Mouse (Mus musculus): ENCODE results near the gene Paqr5. TPM values are rescaled to one million over a fixed set of nuclear protein-coding genes. Genes with fewer than 3 reads are reported as not detected.

Paqr5 gene
- polyA plus RNA-seq (2015; fragmentation: Nextera tagmentation; extraction: Ambion mirVana): 2.1 and 2.8 TPM in 2 replicates

DNA sequence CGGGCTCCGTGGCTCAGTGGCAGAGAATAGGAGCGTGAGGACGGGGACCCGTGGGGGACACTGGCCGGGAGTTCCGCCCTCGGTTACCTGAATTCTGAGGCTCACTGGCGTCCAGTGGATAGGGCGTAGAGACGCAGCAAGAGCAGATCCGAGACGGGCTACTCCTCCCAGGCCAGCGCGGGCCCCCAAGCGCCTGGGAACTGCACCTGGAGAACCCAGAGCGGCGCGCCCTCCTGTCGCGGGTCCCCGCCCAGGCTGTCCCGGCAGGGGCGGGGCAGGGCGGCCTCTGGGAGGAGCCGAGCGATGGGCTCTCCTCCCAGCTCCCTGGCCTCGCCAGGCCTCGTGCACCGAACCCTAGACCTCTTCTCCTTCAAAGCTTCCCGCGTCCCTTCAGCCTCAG, at the start of gene Paqr5:
Gene Paqr5, minus strand, starts transcription at position 257 of the 400 bp plus-strand sequence.
- no peaks in the 10 kb centered on the region for H3K9me3 ChIP-seq
- H3K4me2 ChIP-seq (replicated peaks): peak within 1 kb of the TSS; percentile 78
- H3K27ac ChIP-seq: no peak within 1 kb of the TSS
- peak within 1 kb of the TSS; percentile 46 for H3K4me3 ChIP-seq
- H3K9ac ChIP-seq: peak within 1 kb of the TSS; percentile 57
- no peaks in the 10 kb centered on the region for H3K36me3 ChIP-seq
- peak; percentile 73; the same call in 1 of the 2 replicates for ATAC-seq (ENCODE audit: low FRiP score, low read depth)
- WGBS: under 1% methylated on average over 32 of the region's 32 CpGs
- H3K27me3 ChIP-seq: peaks cover 43% of the 10 kb centered on the region
- peaks cover 21% of the 10 kb centered on the region for H3K4me1 ChIP-seq

DNA sequence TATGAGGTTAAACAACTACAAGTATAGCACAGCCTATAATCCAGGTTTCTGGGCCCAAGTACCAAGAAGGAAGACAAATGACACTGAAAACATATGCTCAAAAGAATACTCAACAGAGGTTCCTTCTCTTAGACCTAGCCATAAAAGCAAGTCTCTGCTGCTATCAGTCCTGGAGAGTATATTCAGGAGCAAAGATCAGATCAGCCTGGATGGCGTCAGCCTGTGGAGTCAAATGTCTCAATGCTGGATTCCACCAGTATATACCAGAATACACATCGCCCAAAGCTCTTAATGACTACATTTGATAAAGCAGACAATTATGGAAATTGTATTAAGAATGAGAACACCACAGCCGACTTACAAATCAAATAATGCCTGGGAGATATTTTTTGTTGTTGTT, 35.6 kb upstream of the Paqr5 start:
- H3K4me1 ChIP-seq: no peaks in the 10 kb centered on the region
- ATAC-seq (ENCODE audit: low FRiP score, low read depth): no peak
- no peaks in the 10 kb centered on the region for H3K27me3 ChIP-seq
- no peak overlapping the region for H3K9ac ChIP-seq
- no peak overlapping the region for H3K4me2 ChIP-seq (replicated peaks)
- peaks cover 12% of the 10 kb centered on the region; the same call in 1 of the 2 replicates for H3K36me3 ChIP-seq
- 89% methylated on average over 3 of the region's 3 CpGs for WGBS
- H3K27ac ChIP-seq: no peak overlapping the region
- H3K4me3 ChIP-seq: no peak overlapping the region
- no peaks in the 10 kb centered on the region for H3K9me3 ChIP-seq

DNA sequence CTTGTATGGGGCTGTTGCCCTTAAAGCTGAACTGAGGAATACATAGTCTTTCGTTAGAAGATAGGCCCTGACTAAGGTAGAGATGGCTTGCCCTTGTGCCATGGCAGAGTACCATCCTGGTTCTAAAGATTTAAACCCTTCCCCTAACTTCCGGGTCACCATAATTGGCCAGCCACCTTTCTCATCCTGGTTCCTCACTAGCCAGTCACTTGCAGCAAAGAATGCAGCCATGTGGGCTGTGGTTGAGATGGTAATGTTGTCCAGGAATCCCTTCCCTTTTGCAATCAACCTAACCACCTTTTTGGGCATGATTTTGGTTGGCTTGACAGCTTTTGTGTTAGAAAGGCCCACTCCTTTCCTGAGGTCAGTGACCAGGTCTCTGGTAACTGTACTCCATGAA, 33.8 kb upstream of the Paqr5 start:
- 87% methylated on average over 2 of the region's 2 CpGs for WGBS

DNA sequence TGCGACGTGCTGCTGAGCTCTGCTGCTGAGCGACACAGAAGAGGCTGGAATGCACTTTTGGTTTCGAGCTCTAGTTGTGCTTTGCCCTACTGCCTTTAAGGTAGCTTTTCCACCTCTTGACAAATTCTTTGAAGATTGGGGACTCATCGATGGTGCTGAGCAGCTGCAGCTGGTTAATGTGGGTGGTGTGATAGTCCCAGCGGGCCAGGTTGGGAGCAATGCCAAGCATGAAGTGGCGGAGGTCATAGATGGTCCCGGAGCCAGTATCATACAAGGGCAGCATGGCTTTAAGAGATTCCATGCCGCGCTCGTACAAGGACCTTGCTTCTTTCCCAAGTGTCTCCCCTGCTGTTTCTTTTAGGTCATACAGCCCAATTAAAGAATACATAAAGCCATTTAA, 33.3 kb upstream of the Paqr5 start:
- Histone ChIP-seq H3K4me3 (no peak overlapping the region), H3K9me3 (no peaks in the 10 kb centered on the region), H3K9ac (no peak overlapping the region), H3K4me2 (replicated peaks) (no peak overlapping the region), H3K36me3 (peaks cover 16% of the 10 kb centered on the region; the same call in 1 of the 2 replicates), H3K27me3 (no peaks in the 10 kb centered on the region), H3K4me1 (0 out of 2 replicates have a peak, but pooled peaks cover 4% of the 10 kb centered on the region), H3K27ac (no peak overlapping the region)
- ATAC-seq (ENCODE audit: low FRiP score, low read depth): no peak
- WGBS: 81% methylated on average over 11 of the region's 11 CpGs

More for the DNA sequence above, 33.8 kb upstream of the Paqr5 start:
- Histone ChIP-seq H3K4me3 (no peak overlapping the region), H3K4me1 (0 out of 2 replicates have a peak, but pooled peaks cover 4% of the 10 kb centered on the region), H3K9me3 (no peaks in the 10 kb centered on the region), H3K9ac (no peak overlapping the region), H3K27me3 (no peaks in the 10 kb centered on the region), H3K36me3 (peaks cover 16% of the 10 kb centered on the region; the same call in 1 of the 2 replicates), H3K4me2 (replicated peaks) (no peak overlapping the region), H3K27ac (no peak overlapping the region)
- ATAC-seq (ENCODE audit: low FRiP score, low read depth): no peak

DNA sequence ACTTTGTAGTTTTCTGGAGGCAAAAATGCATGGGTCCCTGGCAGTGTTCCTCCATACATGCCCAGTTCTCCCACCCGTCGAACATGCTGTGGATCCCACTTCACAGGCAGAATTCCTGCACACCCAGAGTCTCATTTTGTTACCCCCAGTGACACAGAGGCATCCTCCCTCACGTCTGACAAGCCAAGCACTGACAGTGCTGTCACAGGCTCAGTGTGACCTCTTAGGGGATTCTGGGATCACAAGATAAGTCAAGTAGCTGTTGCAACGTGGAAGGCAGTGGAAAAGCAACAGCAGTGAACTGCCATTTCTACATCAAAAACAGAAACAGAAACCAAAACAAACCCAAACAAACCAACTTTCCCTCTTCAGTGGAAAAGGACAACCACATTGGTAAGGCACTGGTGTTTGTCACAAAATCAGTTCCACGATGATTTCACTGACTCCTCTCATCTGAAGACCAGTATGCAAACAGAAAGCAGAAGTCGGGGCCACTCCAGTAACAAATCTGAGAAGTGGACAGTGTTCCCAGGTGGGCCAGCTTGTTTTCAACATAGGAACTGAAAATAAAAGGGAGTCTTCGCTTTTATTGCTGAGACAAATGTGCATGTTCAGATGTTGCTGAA, 31.3 kb upstream of the Paqr5 start:
- ATAC-seq (ENCODE audit: low FRiP score, low read depth): no peak
- Histone ChIP-seq H3K27ac (no peak overlapping the region), H3K9ac (no peak overlapping the region), H3K4me3 (no peak overlapping the region), H3K4me2 (replicated peaks) (no peak overlapping the region), H3K27me3 (no peaks in the 10 kb centered on the region), H3K9me3 (no peaks in the 10 kb centered on the region), H3K4me1 (0 out of 2 replicates have a peak, but pooled peaks cover 4% of the 10 kb centered on the region), H3K36me3 (peaks cover 16% of the 10 kb centered on the region; the same call in 1 of the 2 replicates)
- 77% methylated on average over 7 of the region's 7 CpGs for WGBS

- ATAC-seq (ENCODE audit: low FRiP score, low read depth): no peak
- 83% methylated on average over 2 of the region's 2 CpGs for WGBS
- Histone ChIP-seq H3K4me3 (no peak overlapping the region), H3K9me3 (no peaks in the 10 kb centered on the region), H3K9ac (no peak overlapping the region), H3K27me3 (no peaks in the 10 kb centered on the region), H3K4me1 (0 out of 2 replicates have a peak, but pooled peaks cover 12% of the 10 kb centered on the region), H3K4me2 (replicated peaks) (no peak overlapping the region), H3K36me3 (peaks cover 16% of the 10 kb centered on the region; the same call in 1 of the 2 replicates), H3K27ac (no peak overlapping the region)
Measured at GRCm38 (mm10) chr9:62056206-62056605, 29.6 kb upstream of the Paqr5 start.

GRCm38 (mm10) chr9:62050801-62051200, 24.1 kb upstream of the Paqr5 start:
- Histone ChIP-seq H3K9ac (no peak overlapping the region), H3K27me3 (no peaks in the 10 kb centered on the region), H3K4me2 (replicated peaks) (no peak overlapping the region), H3K27ac (no peak overlapping the region), H3K4me1 (0 out of 2 replicates have a peak, but pooled peaks cover 8% of the 10 kb centered on the region), H3K36me3 (no peaks in the 10 kb centered on the region), H3K9me3 (no peaks in the 10 kb centered on the region), H3K4me3 (no peak overlapping the region)
- ATAC-seq (ENCODE audit: low FRiP score, low read depth): no peak
- WGBS: 55% methylated on average over 4 of the region's 4 CpGs

DNA sequence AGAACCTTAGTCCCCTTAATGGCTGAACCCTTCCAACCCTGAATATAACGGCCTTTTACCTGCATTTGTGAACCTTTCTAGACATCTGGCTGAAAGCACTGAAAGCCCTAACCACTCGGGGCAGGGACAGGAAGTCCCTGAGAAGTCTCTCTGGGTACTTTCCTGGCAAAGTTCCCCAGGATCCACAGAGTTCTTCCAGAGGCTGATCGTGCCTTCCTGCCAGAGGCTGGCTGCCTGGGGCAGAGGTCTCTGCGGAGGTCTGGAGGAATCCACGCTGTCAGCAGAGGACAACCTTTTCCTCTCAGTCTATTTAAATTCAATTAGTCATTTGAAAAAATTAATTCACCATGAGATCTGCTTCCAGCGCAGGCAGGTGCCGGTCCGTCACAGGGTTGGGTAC, 22.5 kb upstream of the Paqr5 start:
- no peaks in the 10 kb centered on the region for H3K9me3 ChIP-seq
- H3K27me3 ChIP-seq: no peaks in the 10 kb centered on the region
- no peak overlapping the region for H3K4me2 ChIP-seq (replicated peaks)
- H3K9ac ChIP-seq: no peak overlapping the region
- WGBS: 71% methylated on average over 8 of the region's 8 CpGs
- no peaks in the 10 kb centered on the region for H3K36me3 ChIP-seq
- 0 out of 2 replicates have a peak, but pooled peaks cover 8% of the 10 kb centered on the region for H3K4me1 ChIP-seq
- no peak for ATAC-seq (ENCODE audit: low FRiP score, low read depth)
- no peak overlapping the region for H3K4me3 ChIP-seq
- H3K27ac ChIP-seq: no peak overlapping the region

- H3K27me3 ChIP-seq: no peaks in the 10 kb centered on the region
- no peaks in the 10 kb centered on the region for H3K9me3 ChIP-seq
- H3K27ac ChIP-seq: no peak overlapping the region
- 85% methylated on average over 3 of the region's 3 CpGs for WGBS
- no peak overlapping the region for H3K9ac ChIP-seq
- no peaks in the 10 kb centered on the region for H3K4me1 ChIP-seq
- H3K36me3 ChIP-seq: no peaks in the 10 kb centered on the region
- ATAC-seq (ENCODE audit: low FRiP score, low read depth): no peak
- H3K4me2 ChIP-seq (replicated peaks): no peak overlapping the region
- H3K4me3 ChIP-seq: no peak overlapping the region
Measured at GRCm38 (mm10) chr9:62042167-62042566, 15.5 kb upstream of the Paqr5 start.

GRCm38 (mm10) chr9:62040008-62040608, 13.5 kb upstream of the Paqr5 start:
- H3K9me3 ChIP-seq: no peaks in the 10 kb centered on the region
- peak overlapping the region; percentile 18; the same call in 1 of the 2 replicates for H3K4me3 ChIP-seq
- ATAC-seq (ENCODE audit: low FRiP score, low read depth): peak; percentile 77
- H3K27ac ChIP-seq: no peak overlapping the region
- no peaks in the 10 kb centered on the region for H3K4me1 ChIP-seq
- no peak overlapping the region for H3K9ac ChIP-seq
- peak overlapping the region; percentile 49 for H3K4me2 ChIP-seq (replicated peaks)
- WGBS: 7% methylated on average over 20 of the region's 20 CpGs
- no peaks in the 10 kb centered on the region for H3K27me3 ChIP-seq
- H3K36me3 ChIP-seq: no peaks in the 10 kb centered on the region

DNA sequence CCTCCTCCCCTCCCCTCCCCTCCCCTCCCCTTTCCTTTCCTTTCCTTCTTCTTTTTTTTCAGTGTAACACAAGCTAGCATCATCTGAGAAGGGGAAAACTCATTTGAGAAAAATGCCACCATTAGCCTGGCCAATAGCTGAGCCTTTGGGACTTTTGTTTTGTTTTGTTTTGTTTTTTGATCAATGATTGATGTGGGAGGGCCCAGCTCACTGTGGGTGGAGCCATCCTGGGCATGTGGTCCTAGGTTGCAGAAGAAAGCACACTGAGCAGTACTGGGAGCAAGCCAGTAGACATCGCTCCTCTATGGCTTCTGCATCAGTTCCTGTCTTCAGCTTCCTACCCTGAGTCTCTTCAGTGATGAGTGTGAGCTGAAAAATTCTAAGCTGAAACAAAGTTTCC, 9.2 kb upstream of the Paqr5 start:
- Histone ChIP-seq H3K4me3 (no peak overlapping the region), H3K27me3 (no peaks in the 10 kb centered on the region), H3K4me1 (no peaks in the 10 kb centered on the region), H3K36me3 (no peaks in the 10 kb centered on the region), H3K9me3 (no peaks in the 10 kb centered on the region), H3K4me2 (replicated peaks) (no peak overlapping the region), H3K9ac (no peak overlapping the region), H3K27ac (no peak overlapping the region)
- 81% methylated on average over 1 of the region's 1 CpGs for WGBS
- no peak for ATAC-seq (ENCODE audit: low FRiP score, low read depth)

GRCm38 (mm10) chr9:62032206-62032605, 5.5 kb upstream of the Paqr5 start:
- H3K9ac ChIP-seq: no peak overlapping the region
- 94% methylated on average over 3 of the region's 3 CpGs for WGBS
- H3K27me3 ChIP-seq: peaks cover 15% of the 10 kb centered on the region
- no peaks in the 10 kb centered on the region for H3K36me3 ChIP-seq
- ATAC-seq (ENCODE audit: low FRiP score, low read depth): no peak
- H3K27ac ChIP-seq: no peak overlapping the region
- no peak overlapping the region for H3K4me2 ChIP-seq (replicated peaks)
- no peak overlapping the region for H3K4me3 ChIP-seq
- no peaks in the 10 kb centered on the region for H3K9me3 ChIP-seq
- H3K4me1 ChIP-seq: peaks cover 1% of the 10 kb centered on the region; the same call in 1 of the 2 replicates

All from limb, embryonic 13.5 days (tissue).